ENCODE assay signal across 8 mouse cellular contexts in the genomic region with DNA sequence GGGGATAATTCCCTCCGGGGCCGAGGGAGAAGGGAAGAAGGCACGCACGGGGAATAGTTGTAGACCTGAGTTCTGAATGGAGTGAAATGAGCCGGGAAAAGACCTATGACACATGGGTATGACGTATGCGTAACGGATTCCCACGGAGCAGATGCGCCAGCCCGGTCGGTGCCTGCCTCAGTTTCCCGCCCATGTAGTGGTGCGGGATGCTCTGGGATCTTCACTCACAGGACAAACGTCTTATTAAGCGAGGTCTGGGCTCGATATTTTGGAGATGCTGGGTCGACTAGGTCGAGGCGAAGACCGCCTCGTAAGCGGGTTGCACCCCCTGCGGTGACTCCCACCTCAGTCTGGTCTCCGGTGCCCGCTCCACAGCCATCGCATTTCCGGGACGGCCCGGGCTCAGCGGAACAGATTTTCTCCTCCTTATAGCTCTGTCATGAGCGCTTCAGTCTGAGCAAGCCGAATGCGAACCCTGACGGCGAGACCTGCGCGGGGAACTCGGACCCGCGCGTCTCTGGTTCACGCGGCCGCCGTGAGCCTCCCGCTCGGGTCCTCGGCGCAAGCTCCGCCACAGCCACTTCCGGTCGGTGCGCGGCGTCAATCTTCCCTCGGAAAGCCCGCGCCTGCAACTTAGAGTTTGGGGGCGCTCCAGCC. TPM values are rescaled to one million over a fixed set of nuclear protein-coding genes. Genes with fewer than 3 reads are reported as not detected.
DNase-seq lines count a peak whose midpoint lies in the region; ATAC-seq and TF ChIP-seq lines count a peak whose summit lies in the region.

A gene (minus strand): TSS at position 581 of the 657 bp plus-strand sequence.

- no peak for TF ChIP-seq CTCF in ES-Bruce4 (IDR thresholded peaks at IDR 0.05; ENCODE audit: low read depth, low read length)

- TF ChIP-seq EP300 in ES-Bruce4 (IDR thresholded peaks at IDR 0.05; ENCODE audit: insufficient read depth, low read depth, low read length), result no peak

- peak within 1 kb of the TSS; percentile 72 for H3K9ac ChIP-seq in ES-Bruce4 (ENCODE audit: low read depth, poor library complexity, severe bottlenecking)
- peak within 1 kb of the TSS; percentile 85 for H3K9ac ChIP-seq in forebrain, embryonic 13.5 days
- peak within 1 kb of the TSS; percentile 92 for H3K9ac ChIP-seq in heart, embryonic 16.5 days (ENCODE audit: low read length)
- peak within 1 kb of the TSS; percentile 79 for H3K9ac ChIP-seq in liver, embryonic 11.5 days (ENCODE audit: low read depth, low read length)

- peak; percentile 41 for TF ChIP-seq POLR2A in ES-Bruce4 (IDR thresholded peaks at IDR 0.05; ENCODE audit: insufficient read depth, low read length)
- peak; percentile 73 for TF ChIP-seq POLR2A in myocyte (IDR thresholded peaks at IDR 0.05; ENCODE audit: insufficient read length, low read depth)

- DNase-seq in cerebellum, adult 11 months, result peak; percentile 76
- peak; percentile 88 to 89 for DNase-seq in kidney, postnatal 25 days
- peak; percentile 90 for DNase-seq in liver, embryonic 11.5 days (ENCODE audit: low spot score)
- DNase-seq in testis, postnatal 10 days (ENCODE audit: low spot score), result peak; percentile 92

- H3K27me3 ChIP-seq in ES-Bruce4 (ENCODE audit: control insufficient read depth, insufficient read depth, low read length, poor library complexity, severe bottlenecking) (no peaks in the 10 kb centered on the region), myocyte (ENCODE audit: control insufficient read depth, insufficient read depth, insufficient read length) (no peaks in the 10 kb centered on the region)
- no peaks in the 10 kb centered on the region for H3K27me3 ChIP-seq in forebrain, embryonic 13.5 days
- no peaks in the 10 kb centered on the region for H3K27me3 ChIP-seq in heart, embryonic 16.5 days (ENCODE audit: control insufficient read depth, insufficient read depth, low read length)
- H3K27me3 ChIP-seq in liver, embryonic 11.5 days (replicated peaks; ENCODE audit: control insufficient read depth, insufficient read depth, low read length), result no peaks in the 10 kb centered on the region

- WGBS in forebrain, embryonic 13.5 days, result under 1% methylated on average over 60 of the region's 60 CpGs
- under 1% methylated on average over 60 of the region's 60 CpGs for WGBS in heart, embryonic 16.5 days
- WGBS in liver, embryonic 11.5 days, result 0% methylated on average over 60 of the region's 60 CpGs

- no peaks in the 10 kb centered on the region for H3K4me1 ChIP-seq in ES-Bruce4 (ENCODE audit: control insufficient read depth, insufficient read depth, low read length)
- peaks cover 47% of the 10 kb centered on the region for H3K4me1 ChIP-seq in forebrain, embryonic 13.5 days
- peaks cover 23% of the 10 kb centered on the region for H3K4me1 ChIP-seq in heart, embryonic 16.5 days (ENCODE audit: control insufficient read depth, insufficient read depth, low read length)
- H3K4me1 ChIP-seq in liver, embryonic 11.5 days (replicated peaks; ENCODE audit: control insufficient read depth, insufficient read depth, low read length), result peaks cover 21% of the 10 kb centered on the region

- peaks cover 27% of the 10 kb centered on the region for H3K79me2 ChIP-seq in myocyte (ENCODE audit: control insufficient read depth, insufficient read depth)

- H3K4me3 ChIP-seq in ES-Bruce4 (ENCODE audit: low read depth, low read length), result peak within 1 kb of the TSS; percentile 92
- peak within 1 kb of the TSS; percentile 87 for H3K4me3 ChIP-seq in forebrain, embryonic 13.5 days
- peak within 1 kb of the TSS; percentile 74 for H3K4me3 ChIP-seq in heart, embryonic 16.5 days (ENCODE audit: low read length)
- H3K4me3 ChIP-seq in liver, embryonic 11.5 days (ENCODE audit: low read depth, low read length), result peak within 1 kb of the TSS; percentile 82
- H3K4me3 ChIP-seq in myocyte, result peak within 1 kb of the TSS; percentile 95

- H3K27ac ChIP-seq in ES-Bruce4 (ENCODE audit: insufficient read depth, low read length), result no peak within 1 kb of the TSS
- peak within 1 kb of the TSS; percentile 68; the same call in 1 of the 2 replicates for H3K27ac ChIP-seq in forebrain, embryonic 13.5 days
- H3K27ac ChIP-seq in heart, embryonic 16.5 days (ENCODE audit: low read length), result peak within 1 kb of the TSS; percentile 88
- H3K27ac ChIP-seq in liver, embryonic 11.5 days (ENCODE audit: low read depth, low read length), result peak within 1 kb of the TSS; percentile 83

- ATAC-seq in forebrain, embryonic 13.5 days, result peak; percentile 87
- peak; percentile 61 for ATAC-seq in heart, embryonic 16.5 days (replicated peaks; ENCODE audit: extremely low read depth, insufficient read depth, low FRiP score)
- ATAC-seq in liver, embryonic 11.5 days (replicated peaks; ENCODE audit: low FRiP score), result peak; percentile 74

- H3K9me3 ChIP-seq in ES-Bruce4 (replicated peaks; ENCODE audit: control insufficient read depth, insufficient read depth, low read length, poor library complexity, severe bottlenecking), result no peaks in the 10 kb centered on the region
- H3K9me3 ChIP-seq in forebrain, embryonic 13.5 days (replicated peaks), result no peaks in the 10 kb centered on the region
- no peaks in the 10 kb centered on the region for H3K9me3 ChIP-seq in heart, embryonic 16.5 days (replicated peaks; ENCODE audit: control insufficient read depth, low read length)
- no peaks in the 10 kb centered on the region for H3K9me3 ChIP-seq in liver, embryonic 11.5 days (ENCODE audit: control insufficient read depth, low read length)

- H3ac ChIP-seq in myocyte (ENCODE audit: control insufficient read depth, insufficient read length), result peak within 1 kb of the TSS; percentile 63

- H3K4me2 ChIP-seq in forebrain, embryonic 13.5 days, result peak within 1 kb of the TSS; percentile 89
- peak within 1 kb of the TSS; percentile 97 for H3K4me2 ChIP-seq in heart, embryonic 16.5 days (ENCODE audit: low read depth, low read length)
- peak within 1 kb of the TSS; percentile 83 for H3K4me2 ChIP-seq in liver, embryonic 11.5 days
- peak within 1 kb of the TSS; percentile 88 for H3K4me2 ChIP-seq in myocyte (ENCODE audit: low read depth)

- H3K36me3 ChIP-seq in ES-Bruce4 (ENCODE audit: control insufficient read depth, insufficient read depth, low read length, poor library complexity, severe bottlenecking), result peaks cover 14% of the 10 kb centered on the region
- peaks cover 13% of the 10 kb centered on the region for H3K36me3 ChIP-seq in forebrain, embryonic 13.5 days (ENCODE audit: poor library complexity, severe bottlenecking)
- H3K36me3 ChIP-seq in heart, embryonic 16.5 days (ENCODE audit: control insufficient read depth, insufficient read depth), result peaks cover 11% of the 10 kb centered on the region
- peaks cover 10% of the 10 kb centered on the region for H3K36me3 ChIP-seq in liver, embryonic 11.5 days (ENCODE audit: control insufficient read depth, insufficient read depth, low read length)
- H3K36me3 ChIP-seq in myocyte (ENCODE audit: control insufficient read depth, insufficient read depth), result peaks cover 16% of the 10 kb centered on the region

TF ChIP-seq in myocyte, 11 proteins besides CTCF, POLR2A, EP300 and RAD21:
- TF ChIP-seq MYOG (IDR thresholded peaks at IDR 0.05; ENCODE audit: control insufficient read depth in 1 of 3, insufficient read depth in 1 of 3, insufficient read length in 2 of 3, low read depth in 2 of 3) (peak in 1 of 3 experiments; percentile 18), MAX (IDR thresholded peaks at IDR 0.05; ENCODE audit: low read depth) (no peak), POLR2AphosphoS2 (IDR thresholded peaks at IDR 0.05; ENCODE audit: insufficient read length, low read depth) (peak; percentile 93)
TF ChIP-seq in myocyte: peak in this region for 2.

RNA-seq across cellular contexts. Expression of the gene that starts here (rescaled TPM):
- polyA plus RNA-seq in ES-Bruce4 (2011; ENCODE audit: insufficient read depth, insufficient read length, low read depth, missing spikeins), result 55.4 and 65.9 TPM in 2 replicates
- 74.9 and 81.3 TPM in 2 replicates for polyA plus RNA-seq in forebrain, embryonic 13.5 days (2015; fragmentation: Nextera tagmentation; extraction: Ambion mirVana)
- 66.3 and 73.9 TPM in 2 replicates for polyA plus RNA-seq in heart, embryonic 16.5 days (2015; fragmentation: Nextera tagmentation; extraction: Ambion mirVana)
- 120 and 124 TPM in 2 replicates for polyA plus RNA-seq in liver, embryonic 11.5 days (2014; fragmentation: Nextera tagmentation; extraction: Ambion mirVana)
- polyA plus RNA-seq in myocyte (2012; fragmentation: generic; extraction: Trizol), result 37.4 TPM
